Mouse (Mus musculus) kidney, postnatal 36 days (tissue): ENCODE data around the gene Pip5kl1.

Experiments
- DNase-seq, 2 experiments: peaks; one replicate each; pipeline ENCODE4 v3.0.0; 2021 to 2022; ENCODE audit warnings: mixed read lengths in 2 of 2

The Pip5kl1 gene

DNA sequence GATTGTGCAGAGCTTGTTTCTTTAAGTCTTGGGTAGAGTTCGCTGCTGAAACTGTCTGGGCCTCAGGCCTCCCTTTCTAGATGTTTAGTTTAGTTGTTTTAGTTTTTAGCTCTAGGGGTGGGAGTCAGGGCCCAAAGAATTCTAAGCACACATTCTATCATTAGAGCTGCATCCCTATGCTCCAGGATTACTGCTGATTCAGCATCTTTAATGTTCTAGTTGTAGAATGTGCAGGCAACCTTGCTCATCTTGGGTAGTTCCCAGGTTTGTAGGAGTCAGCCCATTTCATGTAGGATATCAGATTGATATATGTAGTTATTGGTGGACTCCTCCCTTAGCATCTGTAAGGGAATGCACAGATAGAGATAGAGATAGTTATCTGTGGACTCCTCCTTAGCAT lies 42.5 kb downstream of the Pip5kl1 start:
- no peak for DNase-seq

- DNase-seq, result peak in 1 of 2 experiments; percentile 48
Measured at GRCm38 (mm10) chr2:32617601-32618000, 43.0 kb downstream of the Pip5kl1 start.

GRCm38 (mm10) chr2:32618051-32618450 lies 43.5 kb downstream of the Pip5kl1 start:
- no peak for DNase-seq

DNA sequence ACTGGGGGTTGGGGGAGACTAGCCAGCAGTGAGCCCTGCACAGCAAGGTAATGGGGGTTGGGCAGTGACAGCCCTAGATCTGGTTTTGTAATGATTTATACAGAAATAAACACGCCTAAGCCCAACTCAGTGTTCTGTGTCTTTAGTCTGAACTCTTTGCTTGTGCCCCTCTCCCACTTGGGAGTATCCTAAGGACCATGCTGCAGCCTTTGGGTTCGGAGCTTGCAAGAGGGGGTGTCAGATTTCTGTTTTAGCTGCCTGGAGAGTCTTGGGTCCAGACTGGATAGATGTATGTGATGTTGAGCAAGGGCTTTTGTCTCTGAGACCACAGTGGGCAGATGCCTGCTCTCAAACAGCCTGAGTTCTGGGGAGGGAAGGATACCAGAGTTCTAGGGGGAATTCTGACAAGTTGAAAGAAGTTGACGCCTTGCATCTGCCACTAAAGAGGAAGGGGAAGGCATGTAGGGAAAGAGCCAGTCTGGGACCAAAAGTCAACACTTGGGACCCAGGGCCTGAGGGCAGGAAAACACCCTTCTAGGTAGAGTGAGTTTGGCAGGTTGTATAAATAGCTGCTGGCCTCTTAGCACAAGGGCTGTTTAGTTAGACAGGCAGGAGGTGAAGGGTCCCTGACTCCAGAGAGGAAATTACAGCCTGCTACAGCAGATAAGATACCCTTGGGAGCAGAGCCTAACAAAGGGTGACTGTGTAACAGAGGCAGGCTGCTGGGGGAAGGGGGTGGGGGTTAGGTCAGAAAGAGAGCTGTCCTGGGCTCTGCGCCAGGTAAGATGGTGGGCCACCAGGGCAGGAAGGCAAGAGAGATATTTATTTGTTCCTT lies 46.3 kb downstream of the Pip5kl1 start:
- peak; percentile 83 to 84 for DNase-seq

DNA sequence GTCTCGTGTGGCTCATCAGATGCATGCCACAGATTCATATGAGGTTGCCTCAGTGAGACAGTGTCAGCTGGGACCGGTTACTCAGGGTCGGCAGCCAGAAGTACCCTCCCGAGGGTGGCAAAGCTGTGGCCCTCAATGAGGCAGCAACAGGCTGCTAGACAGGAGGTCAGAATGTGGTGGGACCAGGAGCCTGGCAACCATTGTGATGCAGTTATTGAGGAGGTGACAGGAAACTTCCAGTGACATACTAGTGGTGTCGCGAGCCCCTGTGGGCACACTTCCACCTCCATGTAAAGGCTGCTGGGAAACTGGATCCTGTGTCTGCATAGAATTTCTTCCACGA lies 46.9 kb downstream of the Pip5kl1 start, which contains the start of gene Ak1:
Ak1 (plus strand) TSS at position 242 of the 343 bp plus-strand sequence.
- no peak for DNase-seq

DNA sequence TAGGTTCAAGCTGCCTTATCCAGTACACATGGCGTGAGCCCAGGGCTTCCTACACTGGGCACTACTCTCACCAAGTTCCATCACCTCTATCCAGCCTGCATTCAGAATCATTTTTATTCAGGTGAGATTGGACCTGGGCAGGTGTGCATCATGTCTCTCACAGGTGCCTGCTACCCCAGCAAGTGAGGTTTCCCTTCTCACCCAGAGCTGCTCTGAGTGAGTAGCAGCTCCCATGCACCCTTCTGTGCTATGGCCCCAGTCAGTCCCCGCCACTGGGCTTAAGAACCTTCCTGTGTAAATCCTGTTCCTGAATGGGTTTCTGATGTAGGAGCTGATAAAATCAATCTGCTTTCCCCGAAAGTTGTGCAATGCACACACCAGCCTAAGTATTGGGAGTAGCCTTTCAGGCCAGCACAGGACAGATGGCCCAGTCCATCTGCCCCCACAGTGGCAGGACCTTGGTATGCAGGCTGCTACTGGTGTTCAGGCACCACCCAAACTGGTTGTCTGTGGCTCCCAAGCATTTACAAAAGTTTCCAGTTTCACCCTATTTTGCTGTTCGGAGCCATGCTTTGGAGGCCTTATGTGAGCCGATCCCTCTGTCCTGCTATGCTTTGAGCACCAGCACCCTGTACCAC lies 49.6 kb downstream of the Pip5kl1 start:
- no peak for DNase-seq

- peak; percentile 66 to 78 for DNase-seq
Measured at GRCm38 (mm10) chr2:32625212-32625872, 50.7 kb downstream of the Pip5kl1 start.

GRCm38 (mm10) chr2:32625873-32626694 lies 51.5 kb downstream of the Pip5kl1 start:
- peak in 1 of 2 experiments; percentile 47 for DNase-seq

- DNase-seq, result no peak
Measured at GRCm38 (mm10) chr2:32627266-32628043, 52.9 kb downstream of the Pip5kl1 start.

- no peak for DNase-seq
Measured at GRCm38 (mm10) chr2:32628044-32628550, 53.5 kb downstream of the Pip5kl1 start.

- peak; percentile 65 to 72 for DNase-seq
Measured at GRCm38 (mm10) chr2:32628729-32629128, 54.1 kb downstream of the Pip5kl1 start.

DNA sequence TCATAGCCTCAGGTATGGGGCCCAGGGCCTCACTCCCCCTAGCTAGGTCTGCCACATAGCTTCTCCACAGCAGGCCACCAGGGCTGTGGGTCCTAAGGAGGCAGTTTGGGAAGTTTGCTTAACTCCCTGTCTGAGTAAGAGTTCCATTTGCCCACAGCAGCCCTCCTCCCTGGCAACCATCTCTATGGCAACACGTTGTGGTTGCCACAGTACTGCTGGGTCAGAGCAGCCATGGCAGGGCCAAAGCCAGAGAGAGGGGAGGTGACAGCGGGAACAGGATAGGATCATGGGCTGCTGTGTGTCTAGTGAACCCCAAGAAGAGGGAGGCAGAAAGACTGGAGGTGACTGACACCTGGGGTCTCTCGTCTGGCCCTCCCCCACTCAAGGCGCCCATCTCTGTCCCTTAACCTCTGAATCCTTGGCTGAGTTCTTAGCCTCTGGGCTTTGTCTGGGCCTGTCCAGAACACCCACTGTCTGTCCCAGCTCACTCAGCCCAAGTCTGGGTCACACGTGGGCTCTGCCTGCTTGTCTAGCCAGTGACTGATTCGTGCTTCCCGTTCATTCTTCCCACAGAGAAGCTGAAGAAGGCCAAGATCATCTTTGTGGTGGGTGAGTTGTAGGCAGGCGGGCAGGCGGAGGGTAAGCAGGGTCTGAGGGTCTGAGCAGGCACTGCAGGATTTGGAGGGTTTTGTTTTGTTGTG lies 54.8 kb downstream of the Pip5kl1 start:
- peak; percentile 62 to 68 for DNase-seq

DNA sequence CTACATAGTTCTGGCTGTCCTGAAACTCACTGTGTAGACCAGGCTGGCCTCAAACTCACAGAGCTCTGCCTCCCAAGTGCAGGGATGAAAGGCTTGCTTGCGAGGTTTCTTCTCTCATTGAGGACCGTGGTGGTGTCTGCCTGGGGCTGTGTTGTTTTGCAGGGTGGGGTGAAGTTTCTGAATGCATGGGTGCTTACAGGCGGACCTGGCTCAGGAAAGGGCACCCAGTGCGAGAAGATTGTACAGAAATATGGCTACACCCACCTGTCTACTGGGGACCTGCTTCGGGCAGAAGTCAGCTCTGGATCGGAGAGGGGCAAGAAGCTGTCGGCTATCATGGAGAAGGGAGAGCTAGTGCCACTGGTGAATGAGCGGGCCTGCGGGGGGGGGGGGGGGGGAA lies 55.4 kb downstream of the Pip5kl1 start:
- DNase-seq, result no peak

DNA sequence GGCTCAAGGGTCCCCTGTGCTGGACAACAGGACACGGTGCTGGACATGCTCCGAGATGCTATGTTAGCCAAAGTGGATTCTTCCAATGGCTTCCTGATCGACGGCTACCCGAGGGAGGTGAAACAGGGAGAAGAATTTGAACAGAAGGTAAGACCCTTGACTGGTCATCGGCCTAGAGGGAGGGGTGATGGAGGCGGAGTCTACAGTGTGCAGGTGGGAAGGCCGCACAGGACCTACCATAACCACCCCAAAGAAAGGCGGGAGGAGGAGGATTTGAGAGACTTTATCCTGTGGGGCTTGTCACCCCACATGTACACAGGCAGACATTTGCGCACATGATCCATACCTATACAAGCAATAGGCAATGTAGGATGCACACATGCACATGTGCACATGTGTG lies 56.4 kb downstream of the Pip5kl1 start:
- DNase-seq, result no peak

DNA sequence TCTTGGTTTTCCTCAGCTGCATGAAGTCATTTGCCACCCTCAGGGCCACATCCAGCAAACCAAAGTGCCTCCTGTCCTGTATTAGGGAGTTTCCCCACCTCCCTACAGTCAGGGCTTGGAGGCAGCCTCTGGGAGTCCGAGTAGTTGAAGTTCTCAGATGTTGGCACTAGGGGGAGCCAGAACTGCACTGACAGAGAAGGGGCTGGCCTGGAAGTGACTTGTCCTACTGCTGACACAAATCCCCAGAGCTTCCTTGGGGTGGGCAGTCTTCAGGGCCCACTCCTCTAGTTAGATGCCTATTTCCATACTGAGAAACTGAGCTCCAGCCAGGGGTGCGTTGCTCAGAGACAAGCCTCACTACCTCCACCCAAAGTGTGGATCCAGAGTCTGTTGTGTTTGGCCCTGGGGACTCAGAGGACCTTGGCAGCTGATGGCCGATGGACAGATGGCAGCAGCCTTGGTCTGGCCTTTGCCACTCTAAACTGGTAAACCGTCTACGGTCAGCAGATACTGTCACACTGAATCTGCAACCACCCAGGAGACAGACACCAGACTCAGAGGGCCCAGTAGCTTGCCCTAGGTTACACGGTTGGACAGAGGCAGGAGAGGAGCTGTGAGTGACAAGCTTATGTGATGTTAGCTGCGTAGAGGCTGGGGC lies 57.3 kb downstream of the Pip5kl1 start:
- peak; percentile 83 to 87 for DNase-seq
